Mouse (Mus musculus) olfactory bulb, adult 2 months (tissue): ENCODE measurements around the gene Col5a3. TPM values are rescaled to one million over a fixed set of nuclear protein-coding genes. Genes with fewer than 3 reads are reported as not detected.

Experiments
- H3K27ac ChIP-seq: fragments of 200-500 bp; 2 replicates; pipeline ENCODE4 v1.5.1; 2012; ENCODE audit warnings: low read depth, low read length; ENCODE audit not compliant: insufficient read depth
- H3K4me1 ChIP-seq: fragments of 200-500 bp; 2 replicates; pipeline ENCODE4 v1.6.1; 2012; ENCODE audit warnings: low read length; ENCODE audit not compliant: control insufficient read depth, insufficient read depth
- H3K4me3 ChIP-seq: fragments of 200-500 bp; 2 replicates; pipeline ENCODE4 v1.5.1; 2012; ENCODE audit warnings: mild to moderate bottlenecking, low read depth, low read length, moderate library complexity; ENCODE audit not compliant: insufficient read depth
- CTCF ChIP-seq: fragments of 200-500 bp; IDR thresholded peaks from 2 replicates; pipeline ENCODE4 v1.5.1; 2012; ENCODE audit warnings: low read depth, mild to moderate bottlenecking, low read length, moderate library complexity; ENCODE audit not compliant: insufficient read depth
- POLR2A ChIP-seq: fragments of 200-500 bp; IDR thresholded peaks from 2 replicates; pipeline ENCODE4 v1.6.1; 2012; ENCODE audit warnings: mild to moderate bottlenecking, low read depth, low read length, moderate library complexity; ENCODE audit not compliant: insufficient read depth
- WGBS: fragments of 180-500 bp; shearing (Covaris S2); methylation state at CpG from one replicate; pipeline ENCODE4 v1.1.7; 2018; 5-methylcytosine and 5-hydroxymethylcytosine counted together
- polyA plus RNA-seq: library from polyadenylated mRNA; stranded (reverse); fragments of >200 nt; gene quantifications from 2 replicates; pipeline ENCODE4 v1.2.4, GENCODE M21; 2012; ENCODE audit warnings: low replicate concordance; ENCODE audit not compliant: missing spikeins, insufficient read depth, insufficient read length

Col5a3 gene
- polyA plus RNA-seq, 1 experiment: not detected

DNA sequence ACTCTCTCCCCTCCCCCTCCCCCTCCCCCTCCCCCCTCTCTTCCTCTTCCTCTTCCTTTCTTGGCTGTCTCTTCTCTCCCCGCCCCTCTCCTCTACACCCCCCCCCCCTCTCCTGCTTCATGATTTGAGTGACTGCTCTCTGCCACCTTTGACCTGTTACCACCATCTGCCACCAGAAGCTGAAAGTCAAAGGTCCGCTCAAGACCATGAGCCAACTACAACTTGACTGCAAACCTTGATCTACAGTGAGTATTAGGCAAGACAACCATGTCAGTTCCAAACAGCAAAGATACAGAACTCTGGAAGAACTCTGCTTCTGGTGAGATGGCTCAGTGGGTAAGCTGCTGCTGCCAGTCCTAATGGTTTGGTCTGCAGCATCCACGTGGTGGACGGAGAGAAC is 25.2 kb downstream of the Col5a3 start:
- Histone ChIP-seq H3K27ac (no peak overlapping the region), H3K4me3 (no peak overlapping the region), H3K4me1 (no peaks in the 10 kb centered on the region)
- TF ChIP-seq CTCF (no peak), POLR2A (no peak)
- WGBS: 72% methylated on average over 4 of the region's 4 CpGs

DNA sequence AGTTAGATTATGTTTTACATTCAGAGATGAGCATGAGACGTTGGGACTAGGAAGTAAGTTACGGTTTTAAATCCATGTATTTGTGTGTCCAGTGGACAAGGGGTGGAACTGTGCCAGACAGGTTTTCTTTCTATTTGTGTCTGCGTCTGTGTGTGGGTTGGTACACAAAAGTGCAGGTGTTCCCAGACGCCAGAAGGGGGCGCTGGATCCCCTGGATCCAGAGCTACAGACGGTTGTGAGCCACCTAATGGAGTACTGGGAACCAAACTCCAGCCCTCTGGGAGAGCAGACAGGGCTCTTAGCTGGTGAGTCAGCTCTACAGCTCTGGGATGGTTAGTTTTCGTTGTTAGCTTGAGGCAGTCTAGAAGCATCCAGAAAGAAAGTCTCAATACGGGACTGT is 26.9 kb downstream of the Col5a3 start:
- Histone ChIP-seq H3K27ac (no peak overlapping the region), H3K4me1 (no peaks in the 10 kb centered on the region), H3K4me3 (no peak overlapping the region)
- 76% methylated on average over 8 of the region's 8 CpGs for WGBS
- no peak for TF ChIP-seq CTCF
- no peak for TF ChIP-seq POLR2A

DNA sequence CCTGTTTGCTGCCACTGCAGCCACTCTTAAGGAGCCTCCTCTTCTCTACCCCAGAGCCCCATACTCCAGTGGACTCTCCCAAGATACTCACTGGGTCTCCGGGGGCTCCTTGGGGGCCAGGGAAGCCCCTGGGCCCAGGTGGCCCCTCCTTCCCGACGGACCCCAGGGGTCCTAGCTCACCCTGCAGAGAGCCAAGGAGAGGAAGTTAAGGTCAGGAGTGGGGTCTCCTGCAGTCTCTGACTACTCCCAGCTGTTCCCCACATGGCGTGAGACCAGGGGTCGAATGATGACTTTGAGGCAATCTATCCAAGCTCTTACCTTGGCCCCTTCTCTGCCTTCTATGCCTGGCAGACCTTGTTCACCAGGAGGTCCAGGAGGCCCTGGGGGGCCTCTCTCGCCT is 29.8 kb downstream of the Col5a3 start:
- no peak overlapping the region for H3K4me3 ChIP-seq
- H3K4me1 ChIP-seq: no peaks in the 10 kb centered on the region
- TF ChIP-seq CTCF (no peak), POLR2A (no peak)
- H3K27ac ChIP-seq: no peak overlapping the region
- WGBS: 83% methylated on average over 6 of the region's 6 CpGs

DNA sequence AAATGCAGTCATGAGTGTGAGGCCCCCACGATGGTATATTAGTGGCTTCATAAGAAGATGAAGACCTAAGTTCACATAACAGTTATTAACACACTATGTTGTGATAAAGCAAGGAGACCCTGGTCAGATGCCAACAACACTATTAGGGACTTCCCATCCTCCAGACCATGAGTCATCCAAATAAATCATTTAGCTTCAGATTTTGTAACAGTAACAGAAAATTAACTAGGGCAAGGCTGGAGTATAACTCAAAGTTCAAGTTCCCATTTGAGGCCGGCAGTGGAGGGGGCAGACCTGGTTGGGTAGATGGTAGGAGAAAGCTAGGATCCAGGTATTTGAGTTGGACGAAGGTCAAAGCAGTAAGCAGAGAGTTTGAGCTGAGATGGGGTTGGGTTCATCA is 33.6 kb downstream of the Col5a3 start:
- Histone ChIP-seq H3K4me3 (no peak overlapping the region), H3K27ac (no peak overlapping the region), H3K4me1 (no peaks in the 10 kb centered on the region)
- TF ChIP-seq POLR2A (no peak), CTCF (no peak)
- 87% methylated on average over 3 of the region's 3 CpGs for WGBS

DNA sequence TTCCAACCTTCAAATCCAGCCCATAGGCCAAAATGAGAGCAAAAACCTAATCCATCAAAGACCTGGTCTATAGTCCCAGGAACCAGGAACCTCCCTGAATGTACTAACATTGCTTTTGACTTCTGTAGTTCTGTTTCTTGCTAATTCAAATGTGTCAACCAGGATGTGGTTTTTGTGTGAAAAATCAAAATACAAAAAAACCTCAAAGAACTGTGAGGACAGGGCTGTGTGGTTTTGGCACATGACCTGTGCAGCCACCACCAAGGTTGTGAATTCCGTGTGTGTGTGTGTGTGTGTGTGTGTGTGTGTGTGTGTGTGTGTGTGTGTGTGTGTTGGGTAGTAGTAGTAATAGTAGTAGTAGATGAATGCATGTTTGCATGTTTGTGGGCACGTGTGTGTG is 49.6 kb downstream of the Col5a3 start:
- peaks cover 7% of the 10 kb centered on the region for H3K4me1 ChIP-seq
- WGBS: 81% methylated on average over 2 of the region's 2 CpGs
- no peak overlapping the region for H3K27ac ChIP-seq
- TF ChIP-seq POLR2A: no peak
- no peak for TF ChIP-seq CTCF
- no peak overlapping the region for H3K4me3 ChIP-seq

DNA sequence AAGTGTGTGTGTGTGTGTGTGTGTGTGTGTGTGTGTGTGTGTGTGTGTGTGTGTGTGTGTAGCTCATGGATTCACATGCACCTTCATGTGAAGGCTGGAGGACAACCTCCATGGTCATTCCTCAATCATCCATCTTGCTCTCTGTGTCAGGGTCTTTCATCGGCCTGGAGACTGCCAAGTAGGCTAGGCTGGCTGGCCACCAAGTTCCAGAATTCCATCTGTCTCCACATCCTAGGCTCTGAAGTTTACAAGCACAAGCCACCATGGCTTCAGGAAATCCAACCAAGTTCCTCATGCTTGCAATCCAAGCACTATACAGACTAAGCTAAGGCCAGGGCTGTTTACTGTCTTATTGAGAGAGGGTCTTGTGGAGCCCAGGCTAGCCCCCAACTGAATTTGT is 51.8 kb downstream of the Col5a3 start:
- no peak overlapping the region for H3K27ac ChIP-seq
- TF ChIP-seq POLR2A: no peak
- no peak for TF ChIP-seq CTCF
- no peak overlapping the region for H3K4me3 ChIP-seq
- H3K4me1 ChIP-seq: peaks cover 7% of the 10 kb centered on the region
- WGBS: 50% methylated on average over 1 of the region's 1 CpGs

DNA sequence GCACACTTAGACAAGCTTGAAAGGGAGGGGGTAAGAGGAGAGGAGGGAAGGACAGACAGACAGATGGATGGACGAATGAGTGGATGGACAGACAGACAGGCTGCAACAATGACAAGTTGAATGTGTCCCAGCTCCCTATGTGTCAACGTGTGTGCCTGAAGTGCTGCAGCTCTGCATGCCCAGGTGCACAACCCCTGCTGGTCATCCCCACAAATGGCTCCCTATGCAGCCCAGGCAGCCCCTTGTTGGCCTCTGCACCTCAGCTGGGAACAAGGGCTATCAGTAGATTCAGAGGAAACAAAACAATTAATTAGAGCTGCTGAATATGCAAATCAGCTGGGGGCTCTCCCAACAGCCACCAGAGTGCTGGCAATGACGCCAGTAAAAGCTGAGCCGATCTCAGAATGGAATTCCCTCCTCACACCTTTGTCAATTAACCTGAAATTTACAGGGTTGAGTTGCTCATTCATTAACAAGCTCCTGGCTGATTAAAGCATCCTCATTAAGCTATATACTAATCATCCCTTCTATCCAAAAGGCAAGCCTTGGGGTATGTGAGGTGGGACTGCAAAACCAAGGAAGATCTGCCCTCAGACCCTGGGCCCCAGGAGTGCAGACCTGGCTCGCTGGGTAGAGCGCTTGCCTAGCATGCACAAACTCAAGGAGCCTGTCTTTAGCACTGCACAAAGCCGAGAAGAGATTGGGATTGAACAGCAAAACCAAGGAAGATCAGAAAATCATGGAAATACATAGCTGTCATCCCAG is 52.5 kb downstream of the Col5a3 start:
- H3K4me1 ChIP-seq: peaks cover 7% of the 10 kb centered on the region
- no peak overlapping the region for H3K4me3 ChIP-seq
- WGBS: 50% methylated on average over 7 of the region's 7 CpGs
- no peak overlapping the region for H3K27ac ChIP-seq
- TF ChIP-seq CTCF (no peak), POLR2A (no peak)

DNA sequence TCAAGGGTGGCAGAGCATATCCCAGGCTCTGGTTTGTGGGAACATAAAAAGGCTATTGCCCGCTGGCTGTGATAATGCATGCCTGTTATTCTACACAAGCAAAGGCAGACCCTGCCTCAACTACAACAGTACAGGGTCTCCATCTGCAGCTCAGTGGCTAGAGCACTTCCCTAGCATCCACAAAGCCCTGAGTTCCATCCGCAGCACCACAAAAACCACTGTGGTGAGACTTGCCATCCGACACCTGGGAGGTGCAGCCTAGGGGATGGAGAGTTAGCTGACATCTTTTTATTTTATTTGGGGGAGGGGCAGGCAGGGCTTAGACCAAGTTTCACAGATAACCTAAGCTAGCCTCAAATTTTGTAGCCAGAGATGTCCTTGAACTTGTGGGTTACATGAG is 53.5 kb downstream of the Col5a3 start:
- Histone ChIP-seq H3K4me1 (peaks cover 7% of the 10 kb centered on the region), H3K27ac (no peak overlapping the region), H3K4me3 (no peak overlapping the region)
- 93% methylated on average over 3 of the region's 3 CpGs for WGBS
- no peak for TF ChIP-seq CTCF
- no peak for TF ChIP-seq POLR2A

DNA sequence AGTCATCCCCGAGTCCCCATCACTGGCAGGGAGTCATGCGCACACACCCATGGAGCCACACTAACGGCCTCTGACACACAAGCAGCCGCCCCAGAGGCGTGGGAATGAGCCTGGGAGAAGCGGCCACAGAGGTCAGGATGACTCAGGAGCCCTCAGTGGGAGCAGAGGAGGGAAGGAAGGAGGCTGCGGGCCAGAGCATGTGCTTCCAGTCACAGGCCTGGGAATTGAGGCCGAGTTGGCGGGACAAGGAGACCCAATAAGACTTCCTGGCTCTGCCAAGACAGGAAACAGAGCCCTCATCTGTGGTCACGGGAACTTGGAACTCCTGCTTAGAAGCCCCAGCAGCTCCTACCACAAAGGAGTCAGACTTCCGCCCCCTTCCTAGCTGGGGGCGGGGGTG is 54.1 kb downstream of the Col5a3 start:
- TF ChIP-seq POLR2A (no peak), CTCF (no peak)
- Histone ChIP-seq H3K4me1 (peaks cover 7% of the 10 kb centered on the region), H3K4me3 (no peak overlapping the region), H3K27ac (no peak overlapping the region)
- 62% methylated on average over 12 of the region's 12 CpGs for WGBS
